Mouse (Mus musculus) right cerebral cortex, postnatal 36 days (tissue): Measurements from ENCODE around the gene Cmah.

Source experiments
- DNase-seq, 2 experiments: peaks; one replicate each; pipeline ENCODE4 v3.0.0; 2022; ENCODE audit warnings: low spot score in 2 of 2, mixed read lengths in 1 of 2

Gene Cmah

GRCm38 (mm10) chr13:24481615-24482295 lies 154.6 kb downstream of the Cmah start:
- DNase-seq = peak; percentile 30 to 66

GRCm38 (mm10) chr13:24483691-24484090 lies 156.5 kb downstream of the Cmah start:
- DNase-seq = no peak

GRCm38 (mm10) chr13:24484811-24485210 lies 157.6 kb downstream of the Cmah start:
- DNase-seq = no peak

GRCm38 (mm10) chr13:24485964-24486363 lies 158.8 kb downstream of the Cmah start:
- no peak for DNase-seq

- DNase-seq = no peak
Observed at GRCm38 (mm10) chr13:24486403-24486802, 159.2 kb downstream of the Cmah start.

GRCm38 (mm10) chr13:24487061-24487460 lies 159.9 kb downstream of the Cmah start:
- DNase-seq = no peak

GRCm38 (mm10) chr13:24487546-24487945 lies 160.3 kb downstream of the Cmah start:
- no peak for DNase-seq

GRCm38 (mm10) chr13:24488526-24489070 lies 161.4 kb downstream of the Cmah start:
- no peak for DNase-seq

- no peak for DNase-seq
Observed at GRCm38 (mm10) chr13:24489515-24489914, 162.3 kb downstream of the Cmah start.

GRCm38 (mm10) chr13:24490041-24490440 lies 162.8 kb downstream of the Cmah start:
- no peak for DNase-seq

GRCm38 (mm10) chr13:24491101-24491500 lies 163.9 kb downstream of the Cmah start:
- no peak for DNase-seq

- peak in 1 of 2 experiments; percentile 14 for DNase-seq
Observed at GRCm38 (mm10) chr13:24493784-24494183, 166.6 kb downstream of the Cmah start.

- no peak for DNase-seq
Observed at GRCm38 (mm10) chr13:24496353-24496752, 169.1 kb downstream of the Cmah start.

GRCm38 (mm10) chr13:24497001-24497400 lies 169.8 kb downstream of the Cmah start:
- no peak for DNase-seq

- DNase-seq = no peak
Observed at GRCm38 (mm10) chr13:24498342-24498741, 171.1 kb downstream of the Cmah start.

- DNase-seq = no peak
Observed at GRCm38 (mm10) chr13:24499505-24499904, 172.3 kb downstream of the Cmah start.

- DNase-seq = no peak
Observed at GRCm38 (mm10) chr13:24501179-24501905, 174.1 kb downstream of the Cmah start.

GRCm38 (mm10) chr13:24501919-24502318 lies 174.7 kb downstream of the Cmah start:
- DNase-seq = no peak

- no peak for DNase-seq
Observed at GRCm38 (mm10) chr13:24505812-24506211, 178.6 kb downstream of the Cmah start.

GRCm38 (mm10) chr13:24507156-24507555 lies 180.0 kb downstream of the Cmah start:
- no peak for DNase-seq

GRCm38 (mm10) chr13:24508917-24509316 lies 181.7 kb downstream of the Cmah start:
- DNase-seq = no peak

GRCm38 (mm10) chr13:24511367-24511766 lies 184.2 kb downstream of the Cmah start:
- DNase-seq = no peak

GRCm38 (mm10) chr13:24511932-24512520 lies 184.8 kb downstream of the Cmah start:
- DNase-seq = no peak
